Mouse (Mus musculus) megakaryocyte, embryonic 14.5 days (primary cell): ENCODE results near the gene Adarb1.
"Not testable (repeated sequence)": the region's sequence is repeated elsewhere in the genome, so short reads cannot be mapped to it uniquely, and the experiment has no call there.

Source experiments
- FLI1 ChIP-seq: IDR thresholded peaks from 2 replicates; pipeline ENCODE4 v1.6.1; 2012; ENCODE audit warnings: low read length, inconsistent platforms, mixed read lengths
- GATA1 ChIP-seq: IDR thresholded peaks from 3 replicates; pipeline ENCODE4 v1.6.1; 2012; ENCODE audit warnings: mixed read lengths, low read length, inconsistent platforms, borderline replicate concordance

DNA sequence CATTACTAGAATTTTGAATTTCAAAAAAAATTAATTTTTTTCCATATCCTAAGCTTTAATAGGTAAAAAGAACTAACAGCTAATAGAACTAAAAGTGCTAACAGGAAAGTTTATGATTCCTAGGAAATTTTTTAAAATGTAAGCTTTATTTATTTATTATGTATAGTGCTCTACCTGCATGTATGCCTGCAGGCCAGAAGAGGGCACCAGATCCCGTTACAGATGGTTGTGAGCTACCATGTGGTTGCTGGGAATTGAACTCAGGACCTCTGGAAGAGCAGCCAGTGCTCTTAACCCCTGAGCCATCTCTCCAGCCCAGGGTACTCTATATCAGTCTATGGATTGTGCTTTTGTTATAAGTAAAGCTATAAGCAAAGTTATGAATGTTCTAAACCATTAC lies 136.0 kb downstream of the Adarb1 start:
- not testable (repeated sequence) for TF ChIP-seq GATA1, FLI1
